Mouse (Mus musculus) neural tube, postnatal 0 days (tissue): ENCODE measurements around the gene Zfp616. TPM values are rescaled to one million over a fixed set of nuclear protein-coding genes. Genes with fewer than 3 reads are reported as not detected.

ENCODE experiments used
- polyA plus RNA-seq: library from polyadenylated mRNA; unstranded; fragments of >200 nt; fragmentation: Nextera tagmentation; extraction: Ambion mirVana; gene quantifications from 2 replicates; pipeline ENCODE4 v1.2.1, GENCODE M21; 2015

The Zfp616 gene
- not detected in 2 replicates for polyA plus RNA-seq

DNA sequence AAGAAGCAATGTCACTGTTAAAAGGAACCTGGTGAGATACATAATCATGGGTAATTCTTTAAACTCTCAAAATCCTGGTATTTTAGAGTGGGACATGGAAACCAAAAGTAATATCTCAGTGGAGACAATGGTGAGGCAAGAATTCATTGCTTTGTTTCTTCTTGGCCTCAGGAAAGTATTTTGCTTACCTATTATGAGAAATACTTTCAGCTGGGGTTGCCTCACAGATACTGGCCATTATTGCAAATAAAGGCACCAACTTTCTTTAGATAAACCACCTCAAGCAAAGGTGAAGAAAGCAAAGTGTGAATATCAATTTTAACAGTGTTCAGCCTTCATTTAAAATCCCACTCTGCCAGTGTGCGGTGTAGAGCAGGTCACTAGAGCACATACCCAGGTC is at the start of gene Zfp616:
Gene Zfp616 (plus strand): TSS at position 301 of the 400 bp plus-strand sequence.

DNA sequence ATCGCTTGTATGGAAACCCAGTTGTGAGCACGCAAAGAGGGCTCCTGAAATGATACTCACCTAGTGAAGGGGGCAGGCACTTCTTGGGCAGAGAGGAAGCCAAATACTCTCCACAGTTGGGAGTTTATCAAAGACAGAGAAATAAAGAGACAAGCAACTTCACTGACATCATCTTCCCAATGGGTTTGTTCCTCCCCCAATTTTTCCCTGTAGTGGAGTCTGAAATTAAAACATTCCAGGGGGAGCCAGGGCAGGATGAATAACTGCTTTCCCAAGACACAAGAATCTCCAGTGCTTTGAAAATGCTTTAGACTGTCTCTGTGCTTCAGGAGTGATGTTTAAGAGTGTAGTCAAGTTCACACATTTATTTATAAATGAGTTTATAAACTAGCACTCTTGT is 13.3 kb upstream of the Zfp616 start, which contains the start of the genes Olfr139 and Olfr399:
Gene Olfr139 (minus strand): TSS at position 101 of the 400 bp plus-strand sequence.
Gene Olfr399 (minus strand): TSS at position 165 of the 400 bp plus-strand sequence.

DNA sequence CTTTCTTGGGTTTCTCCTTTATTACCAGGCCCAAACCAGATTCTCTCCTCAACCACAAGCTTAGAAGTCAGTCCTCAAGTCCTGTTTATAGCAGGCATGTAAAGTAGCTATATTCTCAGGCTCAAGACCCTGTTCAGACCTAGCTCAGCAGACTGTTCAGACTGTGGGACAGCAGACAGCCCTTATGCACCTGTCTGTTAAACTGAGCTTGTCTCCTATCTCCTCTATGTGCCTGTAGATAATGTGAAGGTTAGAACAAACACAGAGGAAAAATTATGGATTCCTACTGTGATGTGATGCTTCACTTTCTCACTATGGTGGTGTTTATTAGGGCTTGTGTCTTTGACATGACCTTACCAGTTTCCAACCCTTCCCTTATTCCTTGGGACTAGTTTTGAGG is 43.7 kb downstream of the Zfp616 start, which contains the start of gene Olfr401:
Gene Olfr401 (plus strand): TSS at position 301 of the 400 bp plus-strand sequence.

Other genes with a start within 250 kb of the Zfp616 start
- not detected in 2 replicates for gene Olfr393, start 218.5 kb upstream of the Zfp616 start, polyA plus RNA-seq
- not detected in 2 replicates for gene Olfr394, start 179.2 kb upstream of the Zfp616 start, polyA plus RNA-seq
- gene Olfr395, start 160.7 kb upstream of the Zfp616 start, polyA plus RNA-seq, result not detected in 2 replicates
- gene Olfr23, start 133.3 kb upstream of the Zfp616 start, polyA plus RNA-seq, result not detected in 2 replicates
- not detected in 2 replicates for gene Olfr397, start 109.1 kb upstream of the Zfp616 start, polyA plus RNA-seq
- gene Olfr398, start 79.5 kb upstream of the Zfp616 start, polyA plus RNA-seq, result not detected in 2 replicates
- not detected in 2 replicates for gene Olfr139, start 13.4 kb upstream of the Zfp616 start, polyA plus RNA-seq
- gene Olfr399, start 13.3 kb upstream of the Zfp616 start, polyA plus RNA-seq, result not detected in 2 replicates
- not detected in 2 replicates for gene Olfr401, start 43.8 kb downstream of the Zfp616 start, polyA plus RNA-seq
- not detected in 2 replicates for gene Olfr402, start 83.6 kb downstream of the Zfp616 start, polyA plus RNA-seq
- not detected in 2 replicates for gene Olfr403, start 116.3 kb downstream of the Zfp616 start, polyA plus RNA-seq
- not detected in 2 replicates for gene Olfr43, start 141.4 kb downstream of the Zfp616 start, polyA plus RNA-seq
- not detected in 2 replicates for gene Olfr406, start 189.9 kb downstream of the Zfp616 start, polyA plus RNA-seq
- gene Olfr59, start 213.8 kb downstream of the Zfp616 start, polyA plus RNA-seq, result not detected in 2 replicates